ENCODE assay signal across 23 mouse cellular contexts in the genomic region with DNA sequence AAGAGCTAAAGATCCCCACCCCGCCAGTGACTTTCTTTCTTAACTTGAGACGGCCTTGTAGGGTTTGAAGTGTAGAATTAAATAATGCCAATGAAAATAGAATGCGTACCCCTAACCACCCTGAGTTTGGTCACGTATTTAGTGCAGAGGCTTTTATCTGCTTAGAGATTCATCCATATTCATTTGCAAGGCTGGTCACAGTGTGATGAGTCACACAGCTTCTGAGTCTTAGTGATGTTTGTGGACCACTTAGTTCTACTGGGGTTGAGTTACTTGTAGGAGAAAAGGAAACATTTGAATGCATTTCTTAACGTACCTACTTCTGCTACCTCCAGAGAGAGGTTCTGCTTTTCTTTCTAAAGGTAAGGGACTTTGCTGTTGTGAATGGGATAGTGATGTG. TPM values are rescaled to one million over a fixed set of nuclear protein-coding genes. Genes with fewer than 3 reads are reported as not detected.
DNase-seq lines count a peak whose midpoint lies in the region; ATAC-seq lines count a peak whose summit lies in the region.
"Had no signal": no experiment of that assay in that cellular context is flagged by ENCODE, and none has a peak within 500 bp of the region (broad histone marks: within the 10 kb centered on the region; RNA-seq: fewer than 3 reads in every experiment).

No protein-coding gene starts in this region.

- peak; percentile 2 for DNase-seq in heart, adult 11 months
- DNase-seq in right cerebral cortex, adult 18-20 months: peak; percentile 22
- no peak for DNase-seq in right cerebral cortex, postnatal 10 days (ENCODE audit: low spot score in 2 of 2)
- DNase-seq in brain, adult 2 months (ENCODE audit: low read depth, low spot score): peak; percentile 57
- DNase-seq in forebrain, embryonic 11.5 days (ENCODE audit: low spot score): no peak
- DNase-seq in thymus, adult 18-20 months: no peak
- DNase-seq: adrenal gland, adult 8-10 months; adrenal gland, postnatal 14 days; adrenal gland, postnatal 36 days; cerebellum, adult 11 months; cerebellum, adult 18-20 months; cerebellum, adult 8-10 months; cerebellum, adult 9-11 months; cerebellum, postnatal 14 days had no signal

- no peak overlapping the region for H3K4me2 ChIP-seq in heart, embryonic 11.5 days
- H3K4me2 ChIP-seq in forebrain, embryonic 11.5 days (ENCODE audit: low read depth, low read length, severe bottlenecking): no peak overlapping the region
- H3K4me2 ChIP-seq: embryonic facial prominence, embryonic 12.5 days; forebrain, embryonic 12.5 days had no signal

- no peaks in the 10 kb centered on the region for H3K27me3 ChIP-seq in heart, embryonic 11.5 days (ENCODE audit: control insufficient read depth, insufficient read depth, low read length)
- H3K27me3 ChIP-seq in forebrain, embryonic 11.5 days (ENCODE audit: control insufficient read depth, insufficient read depth, low read length): no peaks in the 10 kb centered on the region
- H3K27me3 ChIP-seq: embryonic facial prominence, embryonic 12.5 days; forebrain, embryonic 12.5 days; Patski had no signal

- peaks cover 4% of the 10 kb centered on the region; the same call in 1 of the 2 replicates for H3K36me3 ChIP-seq in heart, embryonic 11.5 days (ENCODE audit: control insufficient read depth, insufficient read depth, low read length)
- no peaks in the 10 kb centered on the region; the same call in 1 of the 2 replicates for H3K36me3 ChIP-seq in forebrain, embryonic 11.5 days (ENCODE audit: control insufficient read depth, insufficient read depth, low read length)

- no peak overlapping the region for H3K27ac ChIP-seq in heart, embryonic 11.5 days (ENCODE audit: low read depth, low read length)
- no peak overlapping the region for H3K27ac ChIP-seq in forebrain, embryonic 11.5 days (ENCODE audit: low read depth, low read length)
- H3K27ac ChIP-seq: embryonic facial prominence, embryonic 10.5 days; forebrain, embryonic 12.5 days had no signal

- H3K4me3 ChIP-seq in heart, embryonic 11.5 days (ENCODE audit: low read depth, low read length): no peak overlapping the region
- H3K4me3 ChIP-seq in forebrain, embryonic 11.5 days (ENCODE audit: low read depth, low read length): no peak overlapping the region
- H3K4me3 ChIP-seq: embryonic facial prominence, embryonic 10.5 days; embryonic facial prominence, embryonic 12.5 days; forebrain, embryonic 12.5 days had no signal

- H3K4me1 ChIP-seq in heart, embryonic 11.5 days (ENCODE audit: control insufficient read depth, insufficient read depth, low read length): peaks cover 9% of the 10 kb centered on the region
- no peaks in the 10 kb centered on the region for H3K4me1 ChIP-seq in forebrain, embryonic 11.5 days (replicated peaks; ENCODE audit: control insufficient read depth, insufficient read depth, low read length)
- H3K4me1 ChIP-seq: embryonic facial prominence, embryonic 10.5 days; embryonic facial prominence, embryonic 12.5 days; forebrain, embryonic 12.5 days had no signal

- H3K9me3 ChIP-seq in heart, embryonic 11.5 days (replicated peaks; ENCODE audit: control insufficient read depth, low read length): no peaks in the 10 kb centered on the region
- H3K9me3 ChIP-seq in forebrain, embryonic 11.5 days (ENCODE audit: control insufficient read depth, low read length): no peaks in the 10 kb centered on the region
- H3K9me3 ChIP-seq: embryonic facial prominence, embryonic 10.5 days; embryonic facial prominence, embryonic 12.5 days; forebrain, embryonic 12.5 days had no signal

- no peak overlapping the region for H3K9ac ChIP-seq in heart, embryonic 11.5 days (ENCODE audit: low read depth, low read length)
- H3K9ac ChIP-seq in forebrain, embryonic 11.5 days (ENCODE audit: low read length): no peak overlapping the region
- H3K9ac ChIP-seq: embryonic facial prominence, embryonic 12.5 days; forebrain, embryonic 12.5 days had no signal

- ATAC-seq in heart, embryonic 11.5 days (replicated peaks; ENCODE audit: insufficient number of reproducible peaks, low FRiP score, low TSS enrichment): no peak
- no peak for ATAC-seq in forebrain, embryonic 11.5 days (replicated peaks; ENCODE audit: low FRiP score)
- ATAC-seq: activated CD4-positive, CD25-positive, alpha-beta regulatory T cell, adult 4 months; forebrain, embryonic 14.5 days; forebrain, embryonic 16.5 days; Patski had no signal

- WGBS in heart, embryonic 11.5 days (ENCODE audit: insufficient replicate concordance): 85% methylated on average over 5 of the region's 5 CpGs
- WGBS in forebrain, embryonic 11.5 days: 90% methylated on average over 5 of the region's 5 CpGs

RNA-seq across cellular contexts. Expression of a gene that starts 13.7 kb away (rescaled TPM):
- polyA plus RNA-seq in heart, embryonic 11.5 days (2014; fragmentation: Nextera tagmentation; extraction: Ambion mirVana): 9.7 and 17.5 TPM in 2 replicates
- polyA plus RNA-seq in forebrain, embryonic 11.5 days (2014; fragmentation: Nextera tagmentation; extraction: Ambion mirVana): 1.1 and 1.8 TPM in 2 replicates
- polyA plus RNA-seq: C2C12 had no signal

RNA-seq across cellular contexts. Expression of a gene that starts 25.7 kb away (rescaled TPM):
- polyA plus RNA-seq in heart, embryonic 11.5 days (2014; fragmentation: Nextera tagmentation; extraction: Ambion mirVana): 21.2 and 21.5 TPM in 2 replicates
- polyA plus RNA-seq in forebrain, embryonic 11.5 days (2014; fragmentation: Nextera tagmentation; extraction: Ambion mirVana): 29.3 and 34.6 TPM in 2 replicates

RNA-seq across cellular contexts. Expression of a gene that starts 43.2 kb away (rescaled TPM):
- 38.6 and 54.6 TPM in 2 replicates for polyA plus RNA-seq in heart, embryonic 11.5 days (2014; fragmentation: Nextera tagmentation; extraction: Ambion mirVana)
- polyA plus RNA-seq in forebrain, embryonic 11.5 days (2014; fragmentation: Nextera tagmentation; extraction: Ambion mirVana): 118 and 135 TPM in 2 replicates

Comparison
In these comparisons a context has a peak if more than half of its experiments do, and no peak if none do; other contexts are left out.
1. DNase-seq: peak in heart, adult 11 months (single experiment), right cerebral cortex, adult 18-20 months (single experiment) and brain, adult 2 months (single experiment); none in right cerebral cortex, postnatal 10 days (0 of 2), forebrain, embryonic 11.5 days (single experiment) and thymus, adult 18-20 months (0 of 2).